26 mouse cellular contexts compared by ENCODE assay signal in the genomic region with DNA sequence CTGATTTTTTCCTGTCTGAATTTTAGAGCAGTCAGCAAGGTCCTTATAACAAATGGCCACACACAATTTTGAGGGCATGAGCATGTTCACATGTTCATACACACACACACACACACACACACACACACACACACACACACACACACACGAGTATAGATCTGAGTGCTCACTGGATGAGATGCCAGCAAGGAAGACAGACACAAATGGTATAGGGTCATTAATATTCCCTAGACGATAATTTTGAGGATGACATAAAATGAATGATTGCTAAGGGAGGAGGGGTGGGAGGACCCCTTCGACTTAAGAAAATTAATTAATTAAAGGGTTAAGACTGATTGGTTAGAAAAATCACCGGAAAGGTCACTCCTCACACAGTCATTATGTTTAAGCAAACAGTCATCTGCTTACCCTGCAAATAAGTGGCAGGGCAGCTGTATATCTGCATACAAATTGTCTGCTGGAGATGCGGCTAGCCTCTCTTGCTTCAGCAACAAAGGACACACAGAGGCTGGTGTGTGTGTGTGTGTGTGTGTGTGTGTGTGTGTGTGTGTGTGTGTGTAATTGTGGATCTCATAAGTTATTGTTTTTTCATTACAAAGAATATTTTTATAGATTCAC.
A peak's percentile ranks its signal among the peaks of the same experiment; 100 is the strongest.
DNase-seq lines count a peak whose midpoint lies in the region; ATAC-seq lines count a peak whose summit lies in the region.
"Had no signal": no experiment of that assay in that cellular context is flagged by ENCODE, and none has a peak within 500 bp of the region (broad histone marks: within the 10 kb centered on the region; RNA-seq: fewer than 3 reads in every experiment).

No protein-coding gene starts in this region.

- no peak overlapping the region for H3K4me2 ChIP-seq in kidney, embryonic 15.5 days
- no peak overlapping the region for H3K4me2 ChIP-seq in neural tube, embryonic 11.5 days (ENCODE audit: low read depth)
- H3K4me2 ChIP-seq: embryonic facial prominence, embryonic 15.5 days; intestine, embryonic 15.5 days; limb, embryonic 15.5 days; lung, embryonic 14.5 days had no signal

- no peaks in the 10 kb centered on the region for H3K36me3 ChIP-seq in kidney, embryonic 15.5 days
- H3K36me3 ChIP-seq in neural tube, embryonic 11.5 days (ENCODE audit: control insufficient read depth, insufficient read depth, low read length) = no peaks in the 10 kb centered on the region
- H3K36me3 ChIP-seq: embryonic facial prominence, embryonic 15.5 days; heart, embryonic 10.5 days; intestine, embryonic 15.5 days; limb, embryonic 15.5 days had no signal

- no peak overlapping the region for H3K27ac ChIP-seq in kidney, embryonic 15.5 days
- no peak overlapping the region for H3K27ac ChIP-seq in neural tube, embryonic 11.5 days (ENCODE audit: low read depth, low read length)
- H3K27ac ChIP-seq: embryonic facial prominence, embryonic 15.5 days; heart, embryonic 10.5 days; intestine, embryonic 15.5 days; left cerebral cortex, adult 2 months; limb, embryonic 15.5 days; liver, embryonic 14.5 days had no signal

- no peaks in the 10 kb centered on the region for H3K9me3 ChIP-seq in kidney, embryonic 15.5 days (replicated peaks)
- no peaks in the 10 kb centered on the region for H3K9me3 ChIP-seq in neural tube, embryonic 11.5 days (ENCODE audit: control insufficient read depth, low read length)
- H3K9me3 ChIP-seq: embryonic facial prominence, embryonic 15.5 days; heart, embryonic 10.5 days; intestine, embryonic 15.5 days; limb, embryonic 15.5 days; megakaryocyte, embryonic 14.5 days had no signal

- H3K9ac ChIP-seq in kidney, embryonic 15.5 days = no peak overlapping the region
- no peak overlapping the region for H3K9ac ChIP-seq in neural tube, embryonic 11.5 days (ENCODE audit: low read length)
- H3K9ac ChIP-seq: embryonic facial prominence, embryonic 15.5 days; intestine, embryonic 15.5 days; limb, embryonic 15.5 days; liver, embryonic 14.5 days; lung, embryonic 14.5 days had no signal

- WGBS in kidney, embryonic 15.5 days = 40% methylated on average over 5 of the region's 5 CpGs
- 50% methylated on average over 5 of the region's 5 CpGs for WGBS in neural tube, embryonic 11.5 days

- ATAC-seq in kidney, embryonic 15.5 days (replicated peaks; ENCODE audit: low FRiP score) = 0 out of 2 replicates have a peak, but pooled peaks have one; percentile 29
- ATAC-seq in neural tube, embryonic 11.5 days (ENCODE audit: insufficient read depth, low FRiP score, low TSS enrichment) = peak; percentile 77
- ATAC-seq: activated CD4-positive, CD25-positive, alpha-beta regulatory T cell, adult 4 months; intestine, embryonic 15.5 days had no signal

- no peak overlapping the region for H3K4me3 ChIP-seq in kidney, embryonic 15.5 days (replicated peaks)
- no peak overlapping the region for H3K4me3 ChIP-seq in neural tube, embryonic 11.5 days (ENCODE audit: low read depth, low read length)
- H3K4me3 ChIP-seq: embryonic facial prominence, embryonic 15.5 days; heart, embryonic 10.5 days; intestine, embryonic 15.5 days; left cerebral cortex, adult 2 months; limb, embryonic 15.5 days; megakaryocyte, embryonic 14.5 days had no signal

- H3K4me1 ChIP-seq in kidney, embryonic 15.5 days = no peaks in the 10 kb centered on the region
- H3K4me1 ChIP-seq in neural tube, embryonic 11.5 days (ENCODE audit: control insufficient read depth, insufficient read depth, low read length) = no peaks in the 10 kb centered on the region; the same call in 1 of the 2 replicates
- H3K4me1 ChIP-seq: embryonic facial prominence, embryonic 15.5 days; heart, embryonic 10.5 days; intestine, embryonic 15.5 days; limb, embryonic 15.5 days; megakaryocyte, embryonic 14.5 days had no signal

- peak; percentile 21 for DNase-seq in embryo, embryonic 10.5 days (ENCODE audit: low spot score)
- no peak for DNase-seq in embryo, embryonic 9.5 days (ENCODE audit: extremely low spot score)
- DNase-seq in kidney, postnatal 4 days = no peak
- peak; percentile 26 for DNase-seq in neural tube, embryonic 11.5 days (ENCODE audit: low spot score)
- DNase-seq in neural tube, embryonic 10.5 days (ENCODE audit: extremely low spot score, low spot score) = no peak
- DNase-seq in retina, embryonic 14.5 days (ENCODE audit: low spot score) = peak; percentile 27
- DNase-seq in testis, postnatal 14 days (ENCODE audit: low spot score) = no peak
- DNase-seq: adrenal gland, postnatal 10 days; cerebellum, adult 2 months; cerebellum, postnatal 36 days; gastrocnemius, postnatal 10 days; kidney, adult 8-10 months; kidney, postnatal 36 days; layer of hippocampus, adult 9-11 months; lung, embryonic 14.5 days; lung, postnatal 36 days; thymus, postnatal 25 days had no signal

- no peaks in the 10 kb centered on the region for H3K27me3 ChIP-seq in kidney, embryonic 15.5 days
- no peaks in the 10 kb centered on the region for H3K27me3 ChIP-seq in neural tube, embryonic 11.5 days (ENCODE audit: control insufficient read depth, insufficient read depth, low read length)
- H3K27me3 ChIP-seq: embryonic facial prominence, embryonic 15.5 days; intestine, embryonic 15.5 days; limb, embryonic 15.5 days; megakaryocyte, embryonic 14.5 days had no signal

Comparison
In these comparisons a context has a peak if more than half of its experiments do, and no peak if none do; other contexts are left out.
1. DNase-seq: peak in embryo, embryonic 10.5 days (single experiment), neural tube, embryonic 11.5 days (single experiment) and retina, embryonic 14.5 days (single experiment); none in embryo, embryonic 9.5 days (single experiment), kidney, postnatal 4 days (0 of 2), neural tube, embryonic 10.5 days (single experiment) and testis, postnatal 14 days (single experiment).